Mouse (Mus musculus) CH12.LX (cell line): Measurements from ENCODE around the gene Ptp4a2. TPM values are rescaled to one million over a fixed set of nuclear protein-coding genes. Genes with fewer than 3 reads are reported as not detected.

Experiments
- DNase-seq: peaks from one replicate; pipeline ENCODE4 v3.0.0-alpha.2; 2013; ENCODE audit errors: extremely low read depth
- H3K27ac ChIP-seq: 2 replicates; pipeline ENCODE4 v1.5.1; 2012; ENCODE audit warnings: low read depth, mild to moderate bottlenecking, control low read depth, moderate library complexity; ENCODE audit not compliant: insufficient read depth
- H3K27me3 ChIP-seq: replicated peaks from 2 replicates; pipeline ENCODE3; 2012; ENCODE audit warnings: inconsistent platforms
- H3K36me3 ChIP-seq, 2 experiments: replicated peaks in 1 of 2; 2 replicates each; pipeline versions ENCODE3 to v1.6.1; 2012; ENCODE audit warnings: inconsistent platforms in 1 of 2, low read length in 1 of 2, mild to moderate bottlenecking in 1 of 2, mixed read lengths in 1 of 2, moderate library complexity in 1 of 2; ENCODE audit not compliant: control insufficient read depth in 1 of 2, insufficient read depth in 1 of 2
- H3K4me1 ChIP-seq, 2 experiments: 2 replicates each; pipeline ENCODE4 v1.6.1; 2012; ENCODE audit warnings: inconsistent platforms in 1 of 2, moderate library complexity in 1 of 2; ENCODE audit not compliant: insufficient read depth in 2 of 2, control insufficient read depth in 1 of 2
- H3K4me2 ChIP-seq: 2 replicates; pipeline ENCODE4 v1.6.1; 2012; ENCODE audit warnings: low read depth, mild to moderate bottlenecking, control low read depth; ENCODE audit not compliant: poor library complexity, insufficient read depth, severe bottlenecking
- H3K4me3 ChIP-seq, 3 experiments: fragments of 150-350 bp in 1 of 3; sonication (generic) in 1 of 3; replicated peaks in 1 of 3; 2 replicates each; pipeline versions ENCODE3 to v1.5.1; 2011 to 2012; ENCODE audit warnings: low read depth in 2 of 3, low read length in 2 of 3, mild to moderate bottlenecking in 2 of 3, moderate library complexity in 2 of 3, control low read depth in 1 of 3, improper control_type of control experiment in 1 of 3, inconsistent platforms in 1 of 3, mixed read lengths in 1 of 3; ENCODE audit not compliant: poor library complexity in 1 of 3
- H3K79me2 ChIP-seq: replicated peaks from 2 replicates; pipeline ENCODE4 v1.6.1; 2012; ENCODE audit warnings: mild to moderate bottlenecking, moderate library complexity; ENCODE audit not compliant: control insufficient read depth, poor library complexity, insufficient read depth, severe bottlenecking; ENCODE audit errors: extremely low read depth
- H3K9ac ChIP-seq: 2 replicates; pipeline ENCODE4 v1.6.1; 2012; ENCODE audit warnings: low read depth, mild to moderate bottlenecking, control low read depth, moderate library complexity; ENCODE audit not compliant: insufficient read depth
- H3K9me3 ChIP-seq: replicated peaks from 2 replicates; pipeline ENCODE3; 2012; ENCODE audit warnings: low read length, inconsistent platforms, mixed read lengths
- BHLHE40 ChIP-seq: IDR thresholded peaks from 2 replicates; pipeline ENCODE4 v1.6.1; 2011; ENCODE audit warnings: mild to moderate bottlenecking, low read depth, low read length, improper control_type of control experiment
- CHD1 ChIP-seq: IDR thresholded peaks from 2 replicates; pipeline ENCODE4 v1.6.1; 2012; ENCODE audit warnings: low read depth, low read length, improper control_type of control experiment, inconsistent platforms
- CHD2 ChIP-seq: IDR thresholded peaks from 2 replicates; pipeline ENCODE4 v1.6.1; 2011; ENCODE audit warnings: low read length, improper control_type of control experiment
- CTCF ChIP-seq, 2 experiments: IDR thresholded peaks in 1 of 2; conservative IDR thresholded peaks in 1 of 2; 2 replicates each; pipeline ENCODE4 v1.5.1; 2011 to 2012; ENCODE audit warnings: low read depth in 2 of 2, low read length in 2 of 2, improper control_type of control experiment in 1 of 2, inconsistent platforms in 1 of 2, mild to moderate bottlenecking in 1 of 2, moderate library complexity in 1 of 2
- E2F4 ChIP-seq: IDR thresholded peaks from 2 replicates; pipeline ENCODE4 v1.6.1; 2011; ENCODE audit warnings: low read depth, low read length, improper control_type of control experiment; ENCODE audit not compliant: insufficient replicate concordance
- ELF1 ChIP-seq: IDR thresholded peaks from 2 replicates; pipeline ENCODE4 v1.6.1; 2014; ENCODE audit warnings: low read depth, mild to moderate bottlenecking, inconsistent platforms, low read length, improper control_type of control experiment
- ETS1 ChIP-seq: conservative IDR thresholded peaks from 2 replicates; pipeline ENCODE4 v1.6.1; 2012; ENCODE audit warnings: low read depth, mild to moderate bottlenecking, inconsistent platforms, low read length, improper control_type of control experiment, moderate library complexity
- GABPA ChIP-seq: IDR thresholded peaks from 2 replicates; pipeline ENCODE4 v1.6.1; 2012; ENCODE audit warnings: low read depth, low read length, improper control_type of control experiment, inconsistent platforms; ENCODE audit not compliant: insufficient replicate concordance
- IRF4 ChIP-seq: IDR thresholded peaks from 2 replicates; pipeline ENCODE4 v1.6.1; 2014; ENCODE audit warnings: low read depth, mild to moderate bottlenecking, inconsistent platforms, low read length, improper control_type of control experiment
- JUN ChIP-seq: IDR thresholded peaks from 2 replicates; pipeline ENCODE4 v1.6.1; 2011; ENCODE audit warnings: low read depth, mild to moderate bottlenecking, low read length, improper control_type of control experiment, moderate library complexity; ENCODE audit not compliant: insufficient read depth
- JUND ChIP-seq: conservative IDR thresholded peaks from 2 replicates; pipeline ENCODE4 v1.6.1; 2011; ENCODE audit warnings: low read depth, low read length, improper control_type of control experiment
- KAT2A ChIP-seq: IDR thresholded peaks from 2 replicates; pipeline ENCODE4 v1.6.1; 2012; ENCODE audit warnings: low read length, improper control_type of control experiment, inconsistent platforms; ENCODE audit not compliant: insufficient replicate concordance
- MAFK ChIP-seq: IDR thresholded peaks from 2 replicates; pipeline ENCODE4 v1.6.1; 2011; ENCODE audit warnings: low read length, improper control_type of control experiment; ENCODE audit not compliant: insufficient replicate concordance
- MAX ChIP-seq: IDR thresholded peaks from 2 replicates; pipeline ENCODE4 v1.6.1; 2011; ENCODE audit warnings: low read length, improper control_type of control experiment
- MAZ ChIP-seq: IDR thresholded peaks from 2 replicates; pipeline ENCODE4 v1.6.1; 2012; ENCODE audit warnings: low read depth, mild to moderate bottlenecking, inconsistent platforms, low read length, improper control_type of control experiment, moderate library complexity
- MEF2A ChIP-seq: IDR thresholded peaks from 2 replicates; pipeline ENCODE4 v1.6.1; 2014; ENCODE audit warnings: low read depth, mild to moderate bottlenecking, inconsistent platforms, low read length, improper control_type of control experiment, borderline replicate concordance
- MXI1 ChIP-seq: IDR thresholded peaks from 2 replicates; pipeline ENCODE4 v1.6.1; 2011; ENCODE audit warnings: mild to moderate bottlenecking, low read depth, low read length, improper control_type of control experiment
- MYC ChIP-seq: IDR thresholded peaks from 2 replicates; pipeline ENCODE4 v1.6.1; 2011; ENCODE audit warnings: low read depth, mild to moderate bottlenecking, improper control_type of control experiment, low read length
- NELFE ChIP-seq: IDR thresholded peaks from 2 replicates; pipeline ENCODE4 v1.6.1; 2011; ENCODE audit warnings: low read depth, low read length, improper control_type of control experiment
- NRF1 ChIP-seq: IDR thresholded peaks from 2 replicates; pipeline ENCODE4 v1.6.1; 2014; ENCODE audit warnings: low read depth, mild to moderate bottlenecking, inconsistent platforms, low read length, improper control_type of control experiment, moderate library complexity
- PAX5 ChIP-seq: IDR thresholded peaks from 2 replicates; pipeline ENCODE4 v1.6.1; 2012; ENCODE audit warnings: low read length, inconsistent platforms, mixed read lengths
- POLR2A ChIP-seq: IDR thresholded peaks from 2 replicates; pipeline ENCODE4 v1.6.1; 2011; ENCODE audit warnings: low read depth, mild to moderate bottlenecking, improper control_type of control experiment, low read length
- POLR2AphosphoS2 ChIP-seq: IDR thresholded peaks from 2 replicates; pipeline ENCODE4 v1.6.1; 2011; ENCODE audit warnings: low read depth, low read length, improper control_type of control experiment
- SIN3A ChIP-seq: IDR thresholded peaks from 2 replicates; pipeline ENCODE4 v1.6.1; 2012; ENCODE audit warnings: low read length, improper control_type of control experiment, inconsistent platforms
- SMC3 ChIP-seq: IDR thresholded peaks from 2 replicates; pipeline ENCODE4 v1.6.1; 2011; ENCODE audit warnings: low read depth, low read length, improper control_type of control experiment
- TBP ChIP-seq: conservative IDR thresholded peaks from 2 replicates; pipeline ENCODE4 v1.6.1; 2011; ENCODE audit warnings: low read depth, low read length, improper control_type of control experiment
- TCF12 ChIP-seq: IDR thresholded peaks from 2 replicates; pipeline ENCODE4 v1.6.1; 2014; ENCODE audit warnings: low read depth, mild to moderate bottlenecking, inconsistent platforms, low read length, improper control_type of control experiment
- UBTF ChIP-seq: IDR thresholded peaks from 2 replicates; pipeline ENCODE4 v1.6.1; 2012; ENCODE audit warnings: low read depth, mild to moderate bottlenecking, inconsistent platforms, low read length, improper control_type of control experiment, moderate library complexity
- USF1 ChIP-seq: IDR thresholded peaks from 2 replicates; pipeline ENCODE4 v1.6.1; 2014; ENCODE audit warnings: low read depth, mild to moderate bottlenecking, inconsistent platforms, low read length, improper control_type of control experiment
- USF2 ChIP-seq: conservative IDR thresholded peaks from 2 replicates; pipeline ENCODE4 v1.6.1; 2011; ENCODE audit warnings: low read depth, low read length, improper control_type of control experiment
- ZKSCAN1 ChIP-seq: IDR thresholded peaks from 2 replicates; pipeline ENCODE4 v1.6.1; 2012; ENCODE audit warnings: low read depth, inconsistent platforms, low read length, improper control_type of control experiment, borderline replicate concordance
- ZMIZ1 ChIP-seq: IDR thresholded peaks from 2 replicates; pipeline ENCODE4 v1.6.1; 2012; ENCODE audit warnings: low read depth, mild to moderate bottlenecking, inconsistent platforms, low read length, improper control_type of control experiment
- ZNF384 ChIP-seq: IDR thresholded peaks from 2 replicates; pipeline ENCODE4 v1.6.1; 2012; ENCODE audit warnings: low read depth, low read length, improper control_type of control experiment, inconsistent platforms
- dilution Hi-C: fragments of 300-500 bp; cut with MboI; formaldehyde crosslinking; loops from 2 replicates; pipeline ENCODE4 v1.14.3; 2020; ENCODE audit warnings: low sequenced_read_pairs; ENCODE audit not compliant: extremely low pct_unique_long_range_greater_than_20kb, extremely low pct_ligation_motif_present
- in situ Hi-C: fragments of 300-500 bp; cut with MboI; formaldehyde crosslinking; loops from 3 replicates; pipeline ENCODE4 v1.14.3; 2019; ENCODE audit warnings: low sequenced_read_pairs, low pct_ligation_motif_present, low pct_unique_long_range_greater_than_20kb, mixed read lengths
- polyA plus RNA-seq: library from polyadenylated mRNA; unstranded; fragments of >175 nt; gene quantifications from 2 replicates; pipeline ENCODE4 v1.2.1, GENCODE M21; 2012; ENCODE audit warnings: low read depth; ENCODE audit not compliant: insufficient read length
- total RNA-seq, 2 experiments: library from RNA; depleted of rRNA; stranded (reverse); fragments of 300-350 nt in 1 of 2; fragments of >200 nt in 1 of 2; gene quantifications; 2 replicates each; pipeline ENCODE4 v1.2.3; 2012 to 2014

Ptp4a2 gene
- total and polyA plus RNA-seq, 3 experiments: 113 to 415 (median 327) TPM

GRCm38 (mm10) chr4:129783506-129783905, 27.5 kb upstream of the Ptp4a2 start:
- Histone ChIP-seq H3K9me3 (peaks cover 4% of the 10 kb centered on the region), H3K36me3 (no peaks in the 10 kb centered on the region), H3K9ac (no peak overlapping the region), H3K4me1 (peaks cover 12 to 48% of the 10 kb centered on the region in 2 experiments), H3K79me2 (no peaks in the 10 kb centered on the region), H3K27ac (no peak overlapping the region), H3K4me2 (no peak overlapping the region), H3K4me3 (no peak overlapping the region), H3K27me3 (no peaks in the 10 kb centered on the region)
- TF ChIP-seq JUND (no peak), MAZ (no peak)
- in situ Hi-C loops: loop anchor here (10.0 to 25.0 kb wide), 2 partner anchors 61 to 304 kb away; no protein-coding TSS in a partner anchor
- DNase-seq: no peak
- dilution Hi-C loops: no loop called here

- H3K4me3 ChIP-seq: no peak overlapping the region
- H3K27ac ChIP-seq: no peak overlapping the region
- dilution Hi-C loops: no loop called here
- no peak overlapping the region for H3K9ac ChIP-seq
- no peaks in the 10 kb centered on the region for H3K27me3 ChIP-seq
- H3K9me3 ChIP-seq: peaks cover 11% of the 10 kb centered on the region
- no peak overlapping the region; the same call in 1 of the 2 replicates for H3K4me2 ChIP-seq
- in situ Hi-C loops: loop anchor here (5.0 to 25.0 kb wide), 3 partner anchors 60 to 302 kb away; no protein-coding TSS in a partner anchor
- H3K4me1 ChIP-seq: peaks cover 15 to 50% of the 10 kb centered on the region in 2 experiments
- peak; percentile 91 for DNase-seq
- no peaks in the 10 kb centered on the region for H3K36me3 ChIP-seq
- no peaks in the 10 kb centered on the region for H3K79me2 ChIP-seq
- peak; percentile 39 for TF ChIP-seq SIN3A
- no peak for TF ChIP-seq PAX5
- no peak; the same call in 1 of the 2 replicates for TF ChIP-seq NELFE
- TF ChIP-seq MAZ: no peak
- peak; percentile 80 to 95 for TF ChIP-seq CTCF (conservative IDR thresholded peaks at IDR 0.05 in 1 of 2, IDR thresholded peaks at IDR 0.05 in 1 of 2; ENCODE audit: low read depth in 2 of 2, low read length in 2 of 2)
- TF ChIP-seq IRF4: peak; percentile 59; the same call in 1 of the 2 replicates
- no peak for TF ChIP-seq ZKSCAN1
- TF ChIP-seq USF2: no peak
- TF ChIP-seq ETS1: 0 out of 2 replicates have a peak, but pooled peaks have one; percentile 7
- TF ChIP-seq POLR2A: no peak
- TF ChIP-seq ZMIZ1: no peak
- no peak for TF ChIP-seq USF1
- no peak for TF ChIP-seq TBP
- no peak for TF ChIP-seq GABPA
- peak; percentile 22; the same call in 1 of the 2 replicates for TF ChIP-seq MXI1
- no peak for TF ChIP-seq JUN
- TF ChIP-seq NRF1: 0 out of 2 replicates have a peak, but pooled peaks have one; percentile 27
- TF ChIP-seq CHD2: no peak
- no peak for TF ChIP-seq POLR2AphosphoS2
- TF ChIP-seq CHD1: no peak
- TF ChIP-seq TCF12: 0 out of 2 replicates have a peak, but pooled peaks have one; percentile 17
- TF ChIP-seq ZNF384: peak; percentile 34; the same call in 1 of the 2 replicates
- TF ChIP-seq BHLHE40: peak; percentile 9; the same call in 1 of the 2 replicates
- no peak for TF ChIP-seq KAT2A
- no peak for TF ChIP-seq UBTF
- TF ChIP-seq MAFK: 0 out of 2 replicates have a peak, but pooled peaks have one; percentile 20
- TF ChIP-seq E2F4: no peak
- TF ChIP-seq MEF2A: no peak; the same call in 1 of the 2 replicates
- peak; percentile 65 for TF ChIP-seq MYC
- TF ChIP-seq SMC3: peak; percentile 97
- no peak for TF ChIP-seq MAX
- TF ChIP-seq ELF1: 0 out of 2 replicates have a peak, but pooled peaks have one; percentile 4
Observed at GRCm38 (mm10) chr4:129785178-129785577, 25.8 kb upstream of the Ptp4a2 start.
